Mouse (Mus musculus) gastrocnemius, postnatal 10 days (tissue): ENCODE measurements around the gene Afmid. TPM values are rescaled to one million over a fixed set of nuclear protein-coding genes. Genes with fewer than 3 reads are reported as not detected.

Source experiments
- DNase-seq: peaks from one replicate; pipeline ENCODE4 v3.0.0; 2021; ENCODE audit warnings: mixed read lengths
- total RNA-seq, 2 experiments: library from RNA; stranded (reverse); gene quantifications; 2 replicates each; pipeline ENCODE4 v1.2.3; 2021

The Afmid gene
- total RNA-seq, 2 experiments from 2014 or later = 5.1 to 5.3 TPM

DNA sequence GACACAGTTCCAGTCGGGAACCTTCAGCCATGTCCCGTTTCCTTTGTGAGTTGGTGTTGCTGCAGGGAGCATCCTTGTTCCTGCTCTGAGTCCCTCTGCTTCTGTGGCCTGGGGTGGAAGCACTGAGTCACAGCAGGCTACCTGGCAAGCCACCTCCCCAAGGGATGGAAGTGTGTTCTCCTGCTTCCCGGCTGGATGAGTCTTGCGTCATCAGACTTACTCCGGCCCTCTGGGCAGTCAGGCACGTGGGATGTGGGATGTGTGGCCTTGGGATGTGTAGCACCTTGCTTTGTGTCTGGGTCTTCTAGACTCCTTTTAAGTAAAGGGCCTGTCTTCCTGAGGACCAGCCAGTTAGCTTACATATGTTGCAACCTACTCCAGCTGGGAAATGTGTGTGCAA lies 54.0 kb downstream of the Afmid start:
- no peak for DNase-seq

DNA sequence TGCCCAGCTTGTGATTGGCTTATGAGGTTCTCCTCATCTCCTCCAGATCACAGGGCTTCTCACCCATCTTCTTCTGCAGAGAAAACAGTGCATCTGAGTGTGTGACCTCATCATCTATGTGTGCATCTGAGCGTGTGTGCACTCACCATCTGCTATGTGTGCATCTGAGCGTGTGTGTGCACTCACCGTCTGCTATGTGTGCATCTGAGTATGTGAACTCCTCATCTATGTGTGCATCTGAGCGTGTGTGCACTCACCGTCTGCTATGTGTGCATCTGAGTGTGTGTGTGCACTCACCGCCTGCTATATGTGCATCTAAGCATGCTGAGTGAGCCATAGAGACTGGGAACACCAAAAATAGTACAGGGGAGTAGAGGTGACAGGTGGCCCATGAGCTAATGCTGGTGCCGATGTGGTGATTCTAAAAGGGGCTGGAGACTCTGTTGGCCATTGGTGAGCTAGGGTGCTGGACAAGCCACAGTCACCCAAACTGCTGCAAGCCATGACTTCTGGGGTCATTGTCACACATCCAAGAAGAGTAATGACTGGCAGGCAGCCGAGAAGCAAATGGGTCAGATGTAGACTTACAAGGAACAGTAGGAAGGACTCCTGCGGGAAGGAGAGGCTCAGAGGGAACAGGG lies 54.7 kb downstream of the Afmid start:
- no peak for DNase-seq

DNA sequence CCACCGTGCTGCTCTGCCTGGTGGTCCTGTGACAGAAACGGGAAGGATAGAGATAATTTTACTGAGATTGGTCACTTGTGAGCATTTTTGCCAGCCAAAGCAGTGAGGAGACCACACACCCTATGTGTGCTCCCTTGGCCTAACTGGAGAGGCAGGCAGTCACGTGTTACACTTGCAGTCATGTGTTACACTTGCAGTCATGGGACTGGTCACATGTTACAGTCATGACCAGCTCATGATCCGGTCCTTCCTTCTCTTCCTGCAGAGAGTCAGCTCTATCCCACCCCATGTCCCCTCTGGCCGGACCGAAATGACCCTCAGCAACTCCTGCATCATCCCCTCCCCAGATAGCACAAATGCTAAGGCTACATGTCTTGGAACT lies 55.2 kb downstream of the Afmid start:
- no peak for DNase-seq

DNA sequence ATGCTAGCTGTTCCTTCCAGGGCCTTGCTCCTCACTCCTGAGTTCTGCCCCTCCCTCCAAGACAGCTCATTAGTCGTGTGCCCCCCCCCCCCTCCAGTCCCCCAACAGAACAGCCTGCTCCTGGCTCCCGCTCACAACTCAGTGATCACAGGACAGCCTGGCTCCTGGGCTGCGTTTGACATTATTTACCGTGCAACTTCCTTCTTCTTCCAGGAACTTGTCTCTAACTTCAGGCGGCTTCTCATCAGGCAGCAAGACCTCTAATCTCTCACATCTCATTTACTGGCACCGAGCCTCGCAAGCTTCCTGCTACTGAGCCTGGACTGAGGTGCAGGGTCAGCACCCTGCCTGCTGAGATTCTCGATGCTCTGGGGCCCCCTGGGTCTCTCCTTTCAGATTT lies 56.1 kb downstream of the Afmid start:
- DNase-seq = no peak

DNA sequence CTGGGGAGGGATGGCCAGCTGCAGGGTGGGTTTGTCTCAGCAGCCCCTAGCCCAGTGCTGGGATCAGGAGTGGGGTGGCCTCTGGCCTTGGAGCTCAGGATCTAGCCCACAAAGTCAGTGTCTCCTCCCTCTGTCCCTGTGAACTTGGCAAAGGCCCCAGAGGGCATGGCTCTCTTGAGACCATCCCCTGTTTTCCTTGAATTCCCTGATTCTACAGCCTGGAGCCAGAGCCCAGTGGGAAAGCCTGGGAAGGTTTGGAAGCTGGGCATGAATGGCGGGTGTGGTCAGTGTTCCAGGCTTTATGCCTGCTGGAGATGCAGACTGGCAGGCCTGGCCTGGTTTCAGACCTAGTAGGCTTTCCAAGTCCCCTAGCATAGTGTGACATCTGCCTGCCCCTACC lies 56.5 kb downstream of the Afmid start:
- DNase-seq = no peak

DNA sequence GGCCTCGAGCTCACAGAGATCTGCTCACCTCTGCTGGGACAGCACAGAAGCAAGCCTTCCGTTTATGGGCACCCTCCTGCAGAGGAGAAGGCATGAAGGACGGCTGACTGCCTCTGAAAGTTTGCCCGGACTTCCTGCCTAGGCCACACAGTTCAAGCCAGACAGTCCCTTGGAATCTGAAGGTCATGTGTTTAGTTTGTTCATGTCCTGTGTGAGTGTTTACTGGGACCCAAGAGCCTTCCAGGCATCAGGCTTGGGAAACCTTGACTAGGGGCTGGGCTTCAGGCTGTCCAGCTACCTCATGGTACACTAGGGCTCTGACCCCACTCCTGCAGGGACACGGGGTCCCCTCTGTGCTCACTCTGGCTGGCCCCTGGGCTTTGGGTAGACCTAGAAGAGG lies 60.3 kb downstream of the Afmid start:
- DNase-seq = no peak

DNA sequence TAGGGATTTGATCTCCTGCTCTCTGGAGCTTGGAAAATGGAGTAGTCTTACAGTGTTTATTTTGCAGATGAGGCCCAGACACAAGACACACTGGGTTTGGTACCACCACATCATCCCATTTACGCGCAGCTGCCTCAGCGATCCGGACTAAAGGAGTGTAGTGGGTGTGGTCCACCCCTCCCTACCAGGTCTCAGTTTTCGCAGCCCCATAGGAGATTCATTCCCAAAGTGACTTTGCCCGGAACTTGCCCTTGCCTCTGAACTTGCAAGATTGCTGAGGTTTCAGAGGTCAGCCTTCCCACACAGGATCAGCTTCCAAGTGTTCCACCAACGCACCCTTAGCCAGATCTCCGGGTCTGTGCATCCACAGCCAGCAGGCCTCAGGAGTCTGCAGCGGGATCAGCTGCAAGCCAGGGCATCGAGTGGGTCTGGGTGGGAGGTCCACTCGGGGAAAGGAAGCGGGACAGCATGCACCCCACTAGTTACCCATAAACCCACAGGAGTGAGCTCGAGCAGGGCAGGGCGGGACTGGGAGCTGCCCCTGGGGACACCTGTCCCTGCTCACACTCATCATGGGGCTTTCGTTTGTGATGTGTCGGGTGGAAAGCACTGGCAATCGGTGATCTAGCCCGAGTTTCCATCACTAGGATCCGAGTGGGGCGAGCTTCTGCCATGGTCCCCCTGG lies 62.6 kb downstream of the Afmid start:
- DNase-seq = no peak

DNA sequence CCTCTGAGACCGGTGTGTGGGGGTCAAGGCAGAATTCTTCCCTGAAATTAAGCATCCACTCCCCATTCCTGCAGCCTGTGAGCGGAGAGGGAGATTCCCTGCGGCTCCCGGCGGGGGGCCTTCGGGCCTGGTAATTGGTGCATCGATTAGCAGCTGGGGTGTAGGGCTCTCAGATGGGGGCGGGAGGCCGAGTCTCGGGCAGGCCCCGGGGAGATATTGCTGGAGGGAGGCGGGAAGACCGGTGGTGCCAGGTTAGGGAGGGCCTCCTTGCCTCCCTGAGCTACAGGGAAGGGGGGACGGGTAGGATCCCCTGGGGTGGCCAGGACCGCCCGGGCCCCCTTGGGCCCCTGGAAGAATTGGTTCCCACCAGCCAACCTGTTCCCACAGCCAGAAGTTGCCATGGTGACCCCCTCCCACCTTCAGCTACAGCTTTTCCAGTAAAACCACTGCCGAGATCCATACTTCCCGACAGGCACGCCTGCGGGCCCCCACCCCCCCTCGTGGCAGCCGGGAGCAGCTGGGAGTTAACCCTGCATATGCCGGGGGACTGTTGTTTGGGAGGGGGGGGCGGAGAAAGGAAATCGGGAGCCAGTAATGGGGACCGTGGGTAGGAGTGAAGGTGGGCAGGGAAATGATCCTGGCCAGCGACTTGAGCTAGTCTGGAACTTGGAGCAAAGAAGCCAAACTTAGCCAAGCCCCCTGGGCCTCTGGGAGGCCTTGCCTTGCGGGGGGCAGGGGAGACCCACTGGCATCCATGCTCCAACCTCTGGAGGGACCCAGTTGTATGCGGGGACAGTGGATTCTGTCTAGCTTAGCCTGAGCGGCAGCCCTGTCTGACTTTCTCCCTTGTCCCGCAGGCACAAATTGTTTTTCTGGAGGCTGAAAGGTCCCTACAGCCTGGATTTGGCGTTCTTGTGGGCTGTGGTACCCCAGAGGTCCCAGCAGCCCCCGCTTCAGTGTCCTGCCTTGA lies 63.4 kb downstream of the Afmid start:
- peak; percentile 50 for DNase-seq

Other genes with a start within 250 kb of the Afmid start
- 10 to 100 TPM; 20.5 to 25.8 TPM for gene Tnrc6c, start 171.6 kb upstream of the Afmid start, total RNA-seq
- 1 to 10 TPM; 1.2 to 1.7 TPM for gene Tmc8, start 43.8 kb upstream of the Afmid start, total RNA-seq
- 10 to 100 TPM; 17.2 to 20.9 TPM for gene Tmc6, start 43.7 kb upstream of the Afmid start, total RNA-seq
- not detected for gene 6030468B19Rik, start 28.3 kb upstream of the Afmid start, total RNA-seq
- gene Gm20708, start 16.3 kb upstream of the Afmid start, total RNA-seq = 1 to 10 TPM; 1.2 to 3.3 TPM
- gene Syngr2, start 16.3 kb upstream of the Afmid start, total RNA-seq = 10 to 100 TPM; 90.3 to 95.1 TPM
- 10 to 100 TPM; 14.3 to 20.5 TPM for gene Tk1, start 168 bp downstream of the Afmid start, total RNA-seq
- gene Birc5, start 23.3 kb downstream of the Afmid start, total RNA-seq = 10 to 100 TPM; 11.4 to 13.2 TPM
- not detected for gene Tmem235, start 34.8 kb downstream of the Afmid start, total RNA-seq
- gene Tha1, start 47.6 kb downstream of the Afmid start, total RNA-seq = 1 to 10 TPM; 4.7 to 5.6 TPM
- gene Socs3, start 144.1 kb downstream of the Afmid start, total RNA-seq = 1 to 10 TPM; 6.2 to 9.8 TPM
- gene Pgs1, start 160.4 kb downstream of the Afmid start, total RNA-seq = 10 to 100 TPM; 17.8 to 21.6 TPM